Mouse (Mus musculus) neural tube, embryonic 13.5 days (tissue): ENCODE measurements around the gene Rpa2. TPM values are rescaled to one million over a fixed set of nuclear protein-coding genes. Genes with fewer than 3 reads are reported as not detected.
"Not testable (repeated sequence)": the region's sequence is repeated elsewhere in the genome, so short reads cannot be mapped to it uniquely, and the experiment has no call there.

Experiments
- ATAC-seq: fragments of 200-750 bp; cut with Nextera tagmentation; 2 replicates; pipeline ENCODE4 v1.8.0; 2017; ENCODE audit warnings: low read depth, mild to moderate bottlenecking, moderate TSS enrichment, moderate library complexity
- H3K27ac ChIP-seq: fragments of 300-500 bp; sonication (generic); replicated peaks from 2 replicates; pipeline ENCODE4 v1.5.1; 2015; ENCODE audit warnings: moderate library complexity, mild to moderate bottlenecking, inconsistent platforms
- H3K27me3 ChIP-seq: fragments of 300-500 bp; sonication (generic); 2 replicates; pipeline ENCODE4 v1.6.1; 2015; ENCODE audit warnings: mild to moderate bottlenecking, inconsistent platforms
- H3K36me3 ChIP-seq: fragments of 300-500 bp; sonication (generic); 2 replicates; pipeline ENCODE4 v1.6.1; 2015; ENCODE audit warnings: mild to moderate bottlenecking, inconsistent platforms
- H3K4me1 ChIP-seq: fragments of 300-500 bp; sonication (generic); replicated peaks from 2 replicates; pipeline ENCODE4 v1.6.1; 2015; ENCODE audit warnings: inconsistent platforms
- H3K4me2 ChIP-seq: fragments of 300-500 bp; sonication (generic); 2 replicates; pipeline ENCODE4 v1.6.1; 2015; ENCODE audit warnings: inconsistent platforms, mild to moderate bottlenecking, moderate library complexity
- H3K4me3 ChIP-seq: fragments of 300-500 bp; sonication (generic); 2 replicates; pipeline ENCODE4 v1.5.1; 2015; ENCODE audit warnings: mild to moderate bottlenecking, inconsistent platforms
- H3K9ac ChIP-seq: fragments of 300-500 bp; sonication (generic); 2 replicates; pipeline ENCODE4 v1.6.1; 2015; ENCODE audit warnings: moderate library complexity, mild to moderate bottlenecking, inconsistent platforms
- H3K9me3 ChIP-seq: fragments of 300-500 bp; sonication (generic); 2 replicates; pipeline ENCODE4 v1.6.1; 2016; ENCODE audit warnings: inconsistent platforms
- WGBS: fragments of 180-500 bp; shearing (Covaris S2); methylation state at CpG from one replicate; pipeline ENCODE4 v1.1.7; 2015; 5-methylcytosine and 5-hydroxymethylcytosine counted together
- polyA plus RNA-seq: library from polyadenylated mRNA; unstranded; fragments of >200 nt; fragmentation: Nextera tagmentation; extraction: Ambion mirVana; gene quantifications from 2 replicates; pipeline ENCODE4 v1.2.1, GENCODE M21; 2015

The Rpa2 gene
- polyA plus RNA-seq = 35.4 and 45.3 TPM in 2 replicates

DNA sequence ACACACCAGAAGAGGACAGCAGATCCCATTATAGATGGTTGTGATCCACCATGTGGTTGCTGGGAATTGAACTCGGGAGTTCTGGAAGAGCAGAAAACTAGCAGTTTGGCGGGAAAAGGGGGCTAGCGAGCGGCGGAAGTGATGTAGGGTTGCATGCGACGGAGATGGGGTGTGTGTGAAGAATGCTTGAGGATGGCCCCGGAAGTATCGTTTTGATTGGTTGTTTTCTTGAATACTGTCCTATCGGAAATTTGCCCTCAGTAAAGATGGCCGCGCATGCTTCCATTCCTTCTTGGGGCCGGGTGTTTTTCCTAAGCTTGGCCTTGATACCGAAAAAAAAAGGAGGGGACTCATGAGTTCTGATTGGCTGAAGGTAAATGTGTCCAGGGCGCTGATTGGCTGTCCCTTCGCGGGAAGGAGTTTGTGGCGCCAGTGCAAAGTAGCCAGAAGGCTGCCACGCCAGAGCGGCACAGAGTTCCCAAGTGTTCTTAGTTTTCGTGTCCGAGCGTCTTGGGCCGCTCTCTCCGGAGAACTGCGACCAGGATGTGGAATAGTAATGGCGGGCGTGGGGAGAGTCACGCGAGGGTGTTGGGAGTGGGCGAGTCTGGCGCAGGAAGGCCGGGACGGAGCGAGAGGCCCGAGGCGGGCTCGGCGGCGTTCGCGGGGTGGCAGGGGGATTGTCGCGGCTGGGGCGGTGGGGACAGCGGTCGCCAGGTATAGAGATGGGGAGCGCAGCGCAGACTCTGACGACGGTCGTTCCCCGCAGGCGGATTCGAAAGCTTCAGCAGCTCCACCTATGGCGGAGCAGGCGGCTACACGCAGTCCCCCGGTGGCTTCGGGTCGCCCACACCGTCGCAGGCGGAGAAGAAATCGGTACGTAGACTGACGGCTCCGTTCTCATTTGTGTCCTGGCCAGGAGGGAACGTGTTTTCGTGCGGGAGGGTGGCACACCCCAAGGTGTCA, at the start of gene Rpa2:
Rpa2 (plus strand) TSS at position 419 of the 963 bp plus-strand sequence.
- no peaks in the 10 kb centered on the region for H3K9me3 ChIP-seq
- no peaks in the 10 kb centered on the region for H3K27me3 ChIP-seq
- peaks cover 26% of the 10 kb centered on the region for H3K36me3 ChIP-seq
- no peak within 1 kb of the TSS for H3K27ac ChIP-seq
- peak within 1 kb of the TSS; percentile 77 for H3K4me3 ChIP-seq
- peak; percentile 98 for ATAC-seq
- H3K9ac ChIP-seq = peak within 1 kb of the TSS; percentile 73
- peaks cover 11% of the 10 kb centered on the region for H3K4me1 ChIP-seq
- peak within 1 kb of the TSS; percentile 93 for H3K4me2 ChIP-seq
- WGBS = under 1% methylated on average over 71 of the region's 71 CpGs

- no peak overlapping the region for H3K27ac ChIP-seq
- H3K4me3 ChIP-seq = no peak overlapping the region
- no peaks in the 10 kb centered on the region for H3K27me3 ChIP-seq
- peaks cover 20% of the 10 kb centered on the region for H3K4me1 ChIP-seq
- H3K9me3 ChIP-seq = no peaks in the 10 kb centered on the region
- no peak overlapping the region for H3K9ac ChIP-seq
- no peak overlapping the region for H3K4me2 ChIP-seq
- peaks cover 37% of the 10 kb centered on the region for H3K36me3 ChIP-seq
- WGBS = 92% methylated on average over 8 of the region's 8 CpGs
- no peak for ATAC-seq
Measured at GRCm38 (mm10) chr4:132728233-132728632, 39.9 kb upstream of the Rpa2 start.

DNA sequence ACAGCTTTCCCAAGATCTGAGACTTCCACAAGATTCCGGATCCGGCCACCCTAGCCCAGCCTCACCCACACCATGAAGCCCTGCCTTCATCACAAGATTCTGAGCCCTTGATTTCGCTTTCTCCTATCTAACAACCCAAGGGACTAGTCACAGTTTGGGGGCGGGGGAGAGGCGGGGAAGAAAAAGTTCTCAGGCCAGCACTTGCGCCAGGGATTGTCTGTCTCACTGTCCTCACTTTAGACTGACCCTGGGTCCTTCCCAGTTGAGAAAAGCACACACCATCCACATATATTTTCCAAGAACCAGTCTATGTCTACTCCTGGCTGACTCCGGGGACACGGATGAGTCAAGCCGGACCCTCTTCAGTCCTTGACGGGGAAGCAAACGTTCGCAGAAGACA, 36.5 kb upstream of the Rpa2 start:
- H3K27ac ChIP-seq = no peak overlapping the region
- no peaks in the 10 kb centered on the region for H3K27me3 ChIP-seq
- H3K4me3 ChIP-seq = peak overlapping the region; percentile 53
- no peaks in the 10 kb centered on the region for H3K9me3 ChIP-seq
- H3K4me2 ChIP-seq = peak overlapping the region; percentile 78
- H3K9ac ChIP-seq = peak overlapping the region; percentile 68
- WGBS = 53% methylated on average over 12 of the region's 12 CpGs
- peaks cover 17% of the 10 kb centered on the region for H3K36me3 ChIP-seq
- ATAC-seq = no peak
- H3K4me1 ChIP-seq = peaks cover 14% of the 10 kb centered on the region

- Histone ChIP-seq H3K9ac (peak within 1 kb of the TSS; percentile 68), H3K4me1 (peaks cover 14% of the 10 kb centered on the region), H3K27ac (0 out of 2 replicates have a peak within 1 kb of the TSS, but pooled peaks have one; percentile 18), H3K4me3 (peak within 1 kb of the TSS; percentile 53), H3K4me2 (peak within 1 kb of the TSS; percentile 78), H3K27me3 (no peaks in the 10 kb centered on the region), H3K9me3 (no peaks in the 10 kb centered on the region), H3K36me3 (peaks cover 12% of the 10 kb centered on the region)
- 2% methylated on average over 34 of the region's 34 CpGs for WGBS
- ATAC-seq = peak; percentile 98
Measured at GRCm38 (mm10) chr4:132732148-132732684, 35.9 kb upstream of the Rpa2 start, which contains the start of gene Xkr8. TSS of gene Xkr8 (minus strand) at chr4:132732546.

DNA sequence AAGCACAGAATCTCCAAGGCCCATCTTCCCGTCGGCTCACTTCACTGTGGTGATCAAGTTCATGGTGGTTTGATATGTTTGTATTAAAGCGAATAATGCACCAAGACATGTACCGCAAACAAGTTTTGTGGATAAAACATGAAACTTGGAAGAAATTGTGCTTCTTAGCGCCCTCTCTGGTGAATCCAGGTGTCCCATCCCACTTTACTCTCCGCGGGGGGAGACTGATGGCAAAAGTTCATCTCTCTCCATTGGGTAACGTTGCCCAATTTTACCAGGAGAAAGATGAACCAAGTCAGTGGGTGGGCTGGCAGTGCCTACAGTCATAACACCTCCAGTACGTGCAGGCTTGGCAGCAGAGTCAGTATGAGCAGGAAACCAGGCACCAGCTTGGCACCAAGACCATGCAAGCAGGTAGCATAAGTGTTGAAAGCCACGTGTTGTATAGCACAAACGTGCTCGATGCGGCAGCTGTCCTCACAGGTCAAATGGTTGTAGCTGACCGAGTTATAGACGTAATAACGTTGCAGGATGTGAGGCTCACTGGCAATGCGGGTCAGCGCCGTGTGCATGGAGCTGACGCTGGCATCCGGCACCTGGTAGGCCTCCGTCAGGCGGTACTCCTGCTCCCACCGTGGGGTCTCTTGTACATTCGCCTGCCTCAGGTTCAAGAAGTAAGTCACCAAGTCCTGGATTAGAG, 34.9 kb upstream of the Rpa2 start:
- Histone ChIP-seq H3K9ac (no peak overlapping the region), H3K4me2 (peak overlapping the region; percentile 78; the same call in 1 of the 2 replicates), H3K4me1 (peaks cover 14% of the 10 kb centered on the region), H3K27ac (no peak overlapping the region), H3K4me3 (no peak overlapping the region), H3K27me3 (no peaks in the 10 kb centered on the region), H3K36me3 (peaks cover 2% of the 10 kb centered on the region; the same call in 1 of the 2 replicates), H3K9me3 (no peaks in the 10 kb centered on the region)
- ATAC-seq = no peak
- 92% methylated on average over 25 of the region's 25 CpGs for WGBS

- Histone ChIP-seq H3K4me3 (no peak overlapping the region), H3K4me1 (peaks cover 14% of the 10 kb centered on the region), H3K36me3 (no peaks in the 10 kb centered on the region), H3K27me3 (no peaks in the 10 kb centered on the region), H3K9ac (no peak overlapping the region), H3K9me3 (no peaks in the 10 kb centered on the region), H3K27ac (no peak overlapping the region), H3K4me2 (no peak overlapping the region)
- WGBS = 91% methylated on average over 2 of the region's 2 CpGs
- ATAC-seq = no peak
Measured at GRCm38 (mm10) chr4:132734766-132735165, 33.4 kb upstream of the Rpa2 start.

- peaks cover 14% of the 10 kb centered on the region for H3K4me1 ChIP-seq
- no peak for ATAC-seq
- H3K4me2 ChIP-seq = no peak overlapping the region
- H3K27me3 ChIP-seq = no peaks in the 10 kb centered on the region
- H3K36me3 ChIP-seq = no peaks in the 10 kb centered on the region
- no peak overlapping the region for H3K4me3 ChIP-seq
- 72% methylated on average over 2 of the region's 2 CpGs for WGBS
- H3K27ac ChIP-seq = no peak overlapping the region
- H3K9ac ChIP-seq = no peak overlapping the region
- no peaks in the 10 kb centered on the region for H3K9me3 ChIP-seq
Measured at GRCm38 (mm10) chr4:132735389-132735788, 32.7 kb upstream of the Rpa2 start.

- Histone ChIP-seq H3K27me3 (no peaks in the 10 kb centered on the region), H3K27ac (no peak overlapping the region), H3K4me1 (peaks cover 13% of the 10 kb centered on the region), H3K9ac (no peak overlapping the region), H3K36me3 (no peaks in the 10 kb centered on the region), H3K4me3 (no peak overlapping the region), H3K9me3 (no peaks in the 10 kb centered on the region), H3K4me2 (no peak overlapping the region)
- 78% methylated on average over 3 of the region's 3 CpGs for WGBS
- no peak for ATAC-seq
Measured at GRCm38 (mm10) chr4:132735894-132736293, 32.2 kb upstream of the Rpa2 start.

DNA sequence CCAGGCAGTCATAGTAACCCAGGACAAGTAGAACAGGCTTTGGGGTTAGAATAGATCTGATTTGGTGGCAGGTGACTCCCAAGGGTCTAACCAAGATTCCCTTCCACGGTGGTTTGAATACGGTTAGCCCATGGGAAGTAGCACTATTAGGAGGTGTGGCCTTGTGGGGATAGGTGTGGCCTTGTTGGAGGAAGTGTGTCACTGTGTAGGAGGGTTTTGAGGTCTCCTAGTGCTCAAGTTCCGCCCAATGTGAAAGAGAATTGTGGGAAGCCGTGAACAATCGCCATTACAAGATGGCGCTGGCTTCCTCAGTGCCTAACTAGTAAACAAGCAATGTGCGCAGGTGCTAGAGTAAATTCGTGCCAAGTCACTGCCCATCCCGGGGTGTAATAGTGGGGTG, 31.0 kb upstream of the Rpa2 start:
- not testable (repeated sequence) for H3K27me3 ChIP-seq, H3K27ac ChIP-seq, ATAC-seq, H3K9ac ChIP-seq, H3K9me3 ChIP-seq, H3K4me1 ChIP-seq, H3K36me3 ChIP-seq, H3K4me3 ChIP-seq, H3K4me2 ChIP-seq
- 91% methylated on average over 9 of the region's 9 CpGs for WGBS

DNA sequence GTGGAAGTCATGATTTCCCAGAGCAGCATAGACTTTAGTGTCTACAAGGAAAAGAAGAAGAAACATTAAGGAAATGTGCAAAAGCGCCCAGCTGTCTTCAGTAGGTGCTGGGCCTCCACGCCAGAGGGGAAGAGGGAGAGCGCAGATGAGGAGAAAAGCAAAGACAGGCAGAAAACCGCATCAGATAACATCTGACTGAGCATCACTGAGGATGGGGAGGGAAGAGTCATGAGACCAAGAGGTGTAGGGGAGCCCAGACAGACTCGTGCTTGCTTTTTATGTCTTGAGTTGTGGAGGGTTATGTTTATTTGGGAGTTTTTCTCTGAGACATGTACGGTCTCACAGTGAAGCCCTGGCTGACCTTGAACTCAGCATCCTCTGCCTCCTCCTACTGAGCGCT, 26.6 kb upstream of the Rpa2 start:
- H3K4me3 ChIP-seq = no peak overlapping the region
- H3K36me3 ChIP-seq = no peaks in the 10 kb centered on the region
- H3K9ac ChIP-seq = no peak overlapping the region
- H3K27me3 ChIP-seq = no peaks in the 10 kb centered on the region
- H3K4me1 ChIP-seq = no peaks in the 10 kb centered on the region; the same call in 1 of the 2 replicates
- no peak for ATAC-seq
- WGBS = 92% methylated on average over 7 of the region's 7 CpGs
- H3K4me2 ChIP-seq = no peak overlapping the region
- no peak overlapping the region for H3K27ac ChIP-seq
- no peaks in the 10 kb centered on the region for H3K9me3 ChIP-seq

DNA sequence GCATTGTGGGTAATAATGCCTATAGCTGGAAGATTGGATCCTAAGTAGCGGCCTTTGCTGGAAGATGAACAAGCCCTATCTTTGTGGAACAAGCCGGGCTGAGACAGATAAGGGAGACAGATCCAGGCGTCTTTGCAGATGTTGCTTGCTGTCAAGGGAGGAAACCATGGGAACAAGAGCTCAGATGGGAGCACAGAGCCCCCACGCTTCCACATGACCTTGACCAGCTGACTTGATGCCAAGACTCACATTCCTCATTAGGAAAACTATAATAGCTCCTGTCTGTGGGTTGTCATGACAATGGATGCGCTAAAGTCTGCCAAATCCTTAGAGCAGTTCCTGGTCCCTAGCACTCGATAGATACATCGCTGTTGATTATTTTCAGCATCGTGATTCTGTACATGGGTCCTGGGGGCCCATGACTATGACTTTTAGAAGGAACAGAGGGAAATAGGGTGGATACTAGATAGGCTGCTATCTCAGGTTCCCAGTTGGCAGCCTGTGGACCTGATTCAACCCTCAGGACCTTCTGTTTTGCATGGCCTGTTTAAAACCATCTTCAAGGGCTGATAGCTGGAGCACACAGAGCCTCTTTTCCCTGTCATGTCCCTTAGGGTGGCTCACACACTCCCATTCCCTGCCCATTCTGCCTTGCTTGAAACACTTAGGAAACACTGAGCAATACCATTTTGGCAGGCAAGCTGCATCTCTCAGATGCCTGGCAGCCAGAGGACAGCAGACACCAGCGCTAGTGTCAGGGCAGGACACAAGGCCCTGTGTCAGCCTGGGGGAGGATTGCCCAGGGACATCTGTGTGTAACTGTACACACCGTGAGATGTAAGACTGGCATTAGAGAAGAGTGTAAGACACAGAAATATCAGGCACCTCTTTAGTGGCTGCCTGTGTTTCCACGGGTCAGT, 23.9 kb upstream of the Rpa2 start:
- Histone ChIP-seq H3K27me3 (no peaks in the 10 kb centered on the region), H3K27ac (no peak overlapping the region), H3K4me3 (no peak overlapping the region), H3K4me2 (no peak overlapping the region), H3K9me3 (no peaks in the 10 kb centered on the region), H3K9ac (no peak overlapping the region), H3K4me1 (no peaks in the 10 kb centered on the region; the same call in 1 of the 2 replicates), H3K36me3 (no peaks in the 10 kb centered on the region)
- WGBS = 76% methylated on average over 11 of the region's 11 CpGs
- no peak for ATAC-seq
